ENCODE assay signal across 18 mouse cellular contexts in the genomic region with DNA sequence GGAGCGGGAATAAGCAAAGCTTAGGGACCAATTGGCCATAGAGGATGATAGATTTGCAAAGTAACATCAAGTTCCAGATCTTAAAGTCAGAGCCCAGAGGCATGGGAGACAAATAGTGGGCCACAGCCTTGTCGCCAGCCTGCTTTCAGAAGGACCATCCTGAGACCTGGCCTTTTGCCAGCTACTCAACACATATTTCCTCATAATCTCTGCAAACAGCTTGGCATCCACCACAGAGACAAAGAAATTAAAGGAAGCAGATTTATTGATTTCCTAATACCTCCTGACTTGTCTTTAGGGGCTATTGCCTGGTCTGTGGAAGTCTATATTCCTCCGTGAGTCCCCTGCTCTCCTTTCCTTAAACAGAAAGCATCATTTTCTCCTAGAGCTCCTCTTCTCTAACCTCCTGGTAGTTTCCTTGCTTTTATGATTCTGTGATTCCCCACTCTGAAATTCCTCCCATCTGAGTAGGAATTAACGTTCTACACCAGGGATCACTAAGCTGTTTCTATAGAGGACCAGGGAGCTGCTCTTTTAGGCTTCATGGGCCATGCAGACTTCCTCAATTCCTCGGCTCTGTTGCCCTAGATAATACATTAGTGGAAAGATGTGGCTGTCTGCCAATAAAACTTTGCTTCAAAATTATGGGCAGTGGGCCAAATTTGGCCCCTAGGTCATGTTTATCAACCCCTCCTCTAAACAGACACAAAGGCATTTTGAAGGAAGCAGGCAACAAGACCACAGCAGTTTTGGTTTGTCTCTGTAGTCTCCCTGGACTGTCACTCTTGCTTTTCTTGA.
DNase-seq lines count a peak whose midpoint lies in the region; ATAC-seq and TF ChIP-seq lines count a peak whose summit lies in the region.
"Had no signal": no experiment of that assay in that cellular context is flagged by ENCODE, and none has a peak within 500 bp of the region (broad histone marks: within the 10 kb centered on the region; RNA-seq: fewer than 3 reads in every experiment).

No protein-coding gene starts in this region.

- no peaks in the 10 kb centered on the region for H3K4me1 ChIP-seq in kidney, adult 2 months (ENCODE audit: control insufficient read depth, insufficient read depth, low read length)
- H3K4me1 ChIP-seq in midbrain, embryonic 14.5 days (ENCODE audit: control insufficient read depth, insufficient read depth, low read length) = no peaks in the 10 kb centered on the region
- H3K4me1 ChIP-seq in midbrain, embryonic 15.5 days = peaks cover 3% of the 10 kb centered on the region; the same call in 1 of the 2 replicates
- H3K4me1 ChIP-seq: embryonic facial prominence, embryonic 10.5 days; neural tube, embryonic 12.5 days; stomach, embryonic 15.5 days had no signal

- no peak for TF ChIP-seq POLR2A in kidney, adult 2 months (IDR thresholded peaks at IDR 0.05; ENCODE audit: low read depth, low read length)
- no peak for TF ChIP-seq POLR2A in brain, embryonic 14.5 days (IDR thresholded peaks at IDR 0.05; ENCODE audit: borderline replicate concordance, extremely low read depth, insufficient read depth, insufficient read length, poor library complexity, severe bottlenecking)

- WGBS in kidney, adult 2 months = 60% methylated on average over 5 of the region's 5 CpGs
- 69% methylated on average over 5 of the region's 5 CpGs for WGBS in midbrain, embryonic 14.5 days
- 69% methylated on average over 5 of the region's 5 CpGs for WGBS in midbrain, embryonic 15.5 days

- TF ChIP-seq CTCF in kidney, adult 2 months (conservative IDR thresholded peaks at IDR 0.05; ENCODE audit: insufficient read depth, insufficient read length, low read depth, low read length) = no peak
- TF ChIP-seq CTCF in brain, embryonic 14.5 days (IDR thresholded peaks at IDR 0.05; ENCODE audit: borderline replicate concordance, extremely low read depth, insufficient read depth, insufficient read length) = no peak

- DNase-seq in kidney, postnatal 10 days = peak; percentile 13
- no peak for DNase-seq in kidney, adult 2 months
- DNase-seq in midbrain, embryonic 14.5 days = no peak
- peak; percentile 42 for DNase-seq in brain, embryonic 14.5 days (ENCODE audit: low read depth)
- no peak for DNase-seq in thymus, postnatal 0 days (ENCODE audit: low spot score)
- DNase-seq: forebrain, postnatal 0 days; liver; lung, postnatal 14 days; right cerebral cortex, adult 18-20 months; spleen, adult 18-20 months had no signal

- H3K9me3 ChIP-seq in midbrain, embryonic 14.5 days (ENCODE audit: control insufficient read depth, low read length) = no peaks in the 10 kb centered on the region
- H3K9me3 ChIP-seq in midbrain, embryonic 15.5 days = no peaks in the 10 kb centered on the region
- H3K9me3 ChIP-seq: embryonic facial prominence, embryonic 10.5 days; neural tube, embryonic 12.5 days; stomach, embryonic 15.5 days had no signal

- no peaks in the 10 kb centered on the region for H3K27me3 ChIP-seq in kidney, adult 2 months (replicated peaks; ENCODE audit: control insufficient read depth, insufficient read depth, low read length)
- H3K27me3 ChIP-seq in midbrain, embryonic 14.5 days (ENCODE audit: control insufficient read depth, insufficient read depth, low read length) = no peaks in the 10 kb centered on the region
- H3K27me3 ChIP-seq in midbrain, embryonic 15.5 days (replicated peaks) = no peaks in the 10 kb centered on the region
- H3K27me3 ChIP-seq: neural tube, embryonic 12.5 days; stomach, embryonic 15.5 days had no signal

- H3K4me2 ChIP-seq in midbrain, embryonic 14.5 days (ENCODE audit: low read length) = no peak overlapping the region
- no peak overlapping the region for H3K4me2 ChIP-seq in midbrain, embryonic 15.5 days
- H3K4me2 ChIP-seq: neural tube, embryonic 12.5 days; stomach, embryonic 15.5 days had no signal

- H3K36me3 ChIP-seq in kidney, adult 2 months (ENCODE audit: control insufficient read depth, insufficient read depth, low read length) = no peaks in the 10 kb centered on the region
- H3K36me3 ChIP-seq in midbrain, embryonic 14.5 days (ENCODE audit: control insufficient read depth, insufficient read depth, low read length) = no peaks in the 10 kb centered on the region
- H3K36me3 ChIP-seq in midbrain, embryonic 15.5 days (replicated peaks) = no peaks in the 10 kb centered on the region
- H3K36me3 ChIP-seq: embryonic facial prominence, embryonic 10.5 days; neural tube, embryonic 12.5 days; stomach, embryonic 15.5 days had no signal

- no peak overlapping the region for H3K9ac ChIP-seq in midbrain, embryonic 14.5 days (replicated peaks; ENCODE audit: low read length)
- no peak overlapping the region for H3K9ac ChIP-seq in midbrain, embryonic 15.5 days
- H3K9ac ChIP-seq: forebrain, postnatal 0 days; neural tube, embryonic 12.5 days; stomach, embryonic 15.5 days had no signal

- H3K27ac ChIP-seq in kidney, adult 2 months (ENCODE audit: insufficient read depth, low read depth, low read length) = no peak overlapping the region
- 0 out of 2 replicates have a peak overlapping the region, but pooled peaks have one; percentile 10 for H3K27ac ChIP-seq in midbrain, embryonic 14.5 days (replicated peaks; ENCODE audit: low read depth, low read length)
- no peak overlapping the region for H3K27ac ChIP-seq in midbrain, embryonic 15.5 days
- H3K27ac ChIP-seq: embryonic facial prominence, embryonic 10.5 days; neural tube, embryonic 12.5 days; stomach, embryonic 15.5 days had no signal

- no peak for ATAC-seq in midbrain, embryonic 14.5 days (ENCODE audit: low FRiP score, low TSS enrichment)
- no peak for ATAC-seq in midbrain, embryonic 15.5 days (replicated peaks)
- peak; percentile 66 for ATAC-seq in granulocyte monocyte progenitor cell, adult 5-6 weeks (replicated peaks; ENCODE audit: poor library complexity, severe bottlenecking)
- ATAC-seq: activated CD4-positive, CD25-positive, alpha-beta regulatory T cell, adult 4 months; CD4-positive, CD25-positive, alpha-beta regulatory T cell, adult 4 months; forebrain, postnatal 0 days had no signal

- H3K4me3 ChIP-seq in kidney, adult 2 months (ENCODE audit: insufficient read depth, low read depth, low read length) = no peak overlapping the region
- no peak overlapping the region for H3K4me3 ChIP-seq in midbrain, embryonic 14.5 days (replicated peaks; ENCODE audit: low read depth, low read length)
- H3K4me3 ChIP-seq in midbrain, embryonic 15.5 days = no peak overlapping the region
- H3K4me3 ChIP-seq: embryonic facial prominence, embryonic 10.5 days; erythroblast, embryonic 14.5 days; neural tube, embryonic 12.5 days; stomach, embryonic 15.5 days had no signal

Comparison
In these comparisons a context has a peak if more than half of its experiments do, and no peak if none do; other contexts are left out.
1. DNase-seq: peak in kidney, postnatal 10 days (single experiment) and brain, embryonic 14.5 days (single experiment); none in kidney, adult 2 months (single experiment), midbrain, embryonic 14.5 days (single experiment) and thymus, postnatal 0 days (single experiment).